Mouse (Mus musculus): ENCODE results near the gene Med4. TPM values are rescaled to one million over a fixed set of nuclear protein-coding genes. Genes with fewer than 3 reads are reported as not detected.

The Med4 gene
- total RNA-seq, 2 experiments from 2014 or later: 21.4 to 23.9 TPM

DNA sequence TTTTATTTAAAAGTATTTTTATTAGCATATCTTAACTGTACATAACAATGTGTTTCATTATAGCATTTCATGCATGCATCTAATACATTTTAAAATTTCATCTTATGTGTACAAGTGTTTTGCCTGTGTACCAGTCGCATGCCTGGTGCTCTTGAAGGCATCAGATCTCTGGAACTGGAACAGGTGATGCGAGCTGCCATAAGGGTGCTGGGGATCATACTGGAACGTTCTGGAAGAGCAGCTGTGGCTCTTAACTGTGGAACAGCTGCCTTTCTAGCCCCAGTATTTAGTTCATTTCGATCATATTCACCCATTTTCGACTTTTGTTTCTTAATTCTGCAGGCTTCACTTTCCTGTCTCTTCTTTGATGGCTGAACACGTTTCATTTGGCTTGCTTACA lies 41.3 kb downstream of the Med4 start:
- intact Hi-C loops (cut with DNase I): loop anchor here (5.0 kb wide), 1 partner anchor 39 kb away; the partner anchor contains the start of gene Med4
- no peak for DNase-seq

DNA sequence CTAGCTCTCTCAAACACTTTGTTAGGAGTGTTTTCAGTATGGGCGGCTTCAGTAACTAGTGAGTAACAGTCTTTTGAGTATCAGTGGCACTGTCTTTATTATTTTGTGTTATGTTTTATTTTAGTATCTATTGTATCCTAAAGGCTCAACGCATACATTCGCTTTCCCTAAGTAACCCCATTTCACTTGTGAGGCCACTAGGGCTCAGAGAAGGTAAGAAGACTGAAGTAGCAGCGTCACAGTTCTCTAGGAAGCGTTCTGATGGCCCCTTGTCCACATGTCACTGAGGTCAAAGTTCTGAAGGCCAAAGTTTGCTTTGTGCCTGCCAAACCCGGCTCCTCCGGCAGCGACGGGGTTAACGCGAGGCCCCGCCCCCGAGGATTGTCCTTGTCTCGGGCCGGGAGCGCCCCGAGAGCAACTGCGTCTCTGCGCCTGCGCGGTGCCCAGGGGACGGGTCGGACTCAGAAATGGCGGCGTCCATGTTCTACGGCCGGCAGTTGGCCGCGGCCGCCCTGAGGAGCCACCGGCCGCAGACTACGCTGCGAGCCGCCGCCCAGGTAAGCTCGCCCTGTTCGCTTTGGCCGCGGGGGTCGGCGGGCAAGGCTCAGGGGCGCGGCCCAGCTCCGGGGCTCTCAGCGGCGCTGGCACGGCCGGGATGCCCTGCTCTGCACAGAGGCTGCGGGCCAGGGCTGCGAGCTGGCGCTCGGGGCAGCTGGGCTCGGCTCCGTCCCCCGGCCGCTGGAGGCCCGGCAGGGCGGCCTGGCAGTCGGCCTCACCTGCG lies 42.7 kb downstream of the Med4 start:
- DNase-seq: peak; percentile 97
- intact Hi-C loops (cut with DNase I): loop anchor here (1.0 to 5.0 kb wide), 2 partner anchors 27 to 40 kb away; partner anchors contain the start of genes Med4 and Sucla2

DNA sequence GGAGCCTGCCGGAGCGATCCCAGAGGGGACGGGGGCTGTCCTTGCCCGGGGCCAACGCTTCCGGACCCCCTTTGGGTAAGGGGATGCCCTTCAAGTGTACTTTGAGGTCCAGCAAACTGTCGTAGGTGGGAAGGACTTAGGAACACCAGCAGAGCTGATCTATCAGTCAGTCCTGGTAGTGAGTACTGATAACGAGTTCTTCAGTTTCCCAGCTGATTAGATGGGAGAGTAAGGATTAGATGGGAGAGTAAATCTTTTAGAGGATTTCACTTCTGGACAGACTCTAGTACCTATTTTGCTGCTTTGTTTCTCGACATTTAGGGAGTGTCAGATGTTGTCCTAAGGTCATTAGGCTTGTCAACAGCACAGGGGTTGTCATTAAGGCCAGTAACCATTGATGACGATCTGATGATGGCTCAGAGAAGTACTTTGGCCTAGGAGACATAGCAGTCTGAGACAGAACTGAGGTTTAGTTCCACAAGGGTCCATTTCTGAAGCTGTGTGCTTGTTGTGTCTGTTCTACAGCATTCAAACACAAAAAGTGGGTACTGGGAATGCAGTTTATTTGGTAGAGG lies 43.4 kb downstream of the Med4 start:
- intact Hi-C loops (cut with DNase I): loop anchor here (5.0 kb wide), 1 partner anchor 41 kb away; the partner anchor contains the start of gene Med4

More for the DNA sequence above, 43.4 kb downstream of the Med4 start:
- DNase-seq: no peak

Other genes with a start within 250 kb of the Med4 start
- gene Rb1, start 184.2 kb upstream of the Med4 start, total RNA-seq (2021): 10 to 100 TPM; 20.9 to 22.2 TPM
- 100 to 1,000 TPM; 753 to 767 TPM for gene Itm2b, start 124.7 kb upstream of the Med4 start, total RNA-seq (2021)
- 100 to 1,000 TPM; 830 to 889 TPM for gene Sucla2, start 15.3 kb downstream of the Med4 start, total RNA-seq (2021)
- gene Nudt15, start 38.2 kb downstream of the Med4 start, total RNA-seq (2021): 1 to 10 TPM; 6.1 to 7.6 TPM
- gene Gm21750, start 151.2 kb downstream of the Med4 start, total RNA-seq (2021): not detected